Mouse (Mus musculus) testis, adult 2 months (tissue): ENCODE measurements around the gene Xrcc4. TPM values are rescaled to one million over a fixed set of nuclear protein-coding genes. Genes with fewer than 3 reads are reported as not detected.

Experiments
- H3K27ac ChIP-seq: fragments of 200-500 bp; 2 replicates; pipeline ENCODE4 v1.5.1; 2012; ENCODE audit warnings: low read depth, low read length; ENCODE audit not compliant: control insufficient read depth, insufficient read depth
- H3K27me3 ChIP-seq: fragments of 200-500 bp; 2 replicates; pipeline ENCODE4 v1.6.1; 2012; ENCODE audit warnings: mild to moderate bottlenecking, low read length, moderate library complexity; ENCODE audit not compliant: control insufficient read depth, insufficient read depth
- H3K36me3 ChIP-seq: fragments of 200-500 bp; 2 replicates; pipeline ENCODE4 v1.6.1; 2012; ENCODE audit warnings: mild to moderate bottlenecking, low read length; ENCODE audit not compliant: control insufficient read depth, insufficient read depth
- H3K4me1 ChIP-seq: fragments of 200-500 bp; 2 replicates; pipeline ENCODE4 v1.6.1; 2012; ENCODE audit warnings: low read length; ENCODE audit not compliant: control insufficient read depth, insufficient read depth
- H3K4me3 ChIP-seq: fragments of 200-500 bp; 2 replicates; pipeline ENCODE4 v1.5.1; 2012; ENCODE audit warnings: low read depth, mild to moderate bottlenecking, low read length, moderate library complexity, mixed read lengths; ENCODE audit not compliant: control insufficient read depth
- CTCF ChIP-seq: fragments of 200-500 bp; IDR thresholded peaks from 2 replicates; pipeline ENCODE4 v1.5.1; 2012; ENCODE audit warnings: low read depth, mild to moderate bottlenecking, inconsistent platforms, low read length, moderate library complexity; ENCODE audit not compliant: control insufficient read depth, insufficient read depth, insufficient replicate concordance
- POLR2A ChIP-seq: fragments of 200-500 bp; IDR thresholded peaks from 2 replicates; pipeline ENCODE4 v1.6.1; 2012; ENCODE audit warnings: low read depth, mild to moderate bottlenecking, inconsistent platforms, low read length, moderate library complexity; ENCODE audit not compliant: control insufficient read depth
- polyA plus RNA-seq: library from polyadenylated mRNA; depleted of rRNA; stranded (reverse); fragments of >200 nt; gene quantifications from 2 replicates; pipeline ENCODE4 v1.2.3, GENCODE M21; 2012

Xrcc4 gene
- polyA plus RNA-seq, 1 experiment, result 21.0 TPM

DNA sequence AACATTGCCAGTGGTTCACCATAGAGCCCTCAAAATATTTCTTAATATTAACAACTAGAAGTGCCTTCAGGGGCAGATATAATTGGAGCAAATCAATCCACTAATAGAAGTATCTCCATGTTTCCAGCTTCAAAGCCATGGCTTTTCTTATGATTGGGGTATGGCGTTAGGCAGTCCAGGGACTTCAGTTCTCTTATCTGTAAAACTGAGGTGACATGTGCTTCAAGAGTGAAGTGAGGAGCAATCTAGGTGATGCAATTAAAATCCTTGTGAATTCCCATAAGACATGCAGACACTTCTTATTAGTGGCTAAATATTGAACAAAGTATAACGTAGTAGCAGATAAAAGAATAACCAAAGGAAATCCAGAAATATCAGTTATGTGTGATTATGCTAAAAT, 238.7 kb downstream of the Xrcc4 start:
- Histone ChIP-seq H3K27me3 (no peaks in the 10 kb centered on the region), H3K27ac (no peak overlapping the region), H3K4me1 (no peaks in the 10 kb centered on the region), H3K4me3 (no peak overlapping the region), H3K36me3 (no peaks in the 10 kb centered on the region)
- TF ChIP-seq POLR2A (no peak), CTCF (no peak)

DNA sequence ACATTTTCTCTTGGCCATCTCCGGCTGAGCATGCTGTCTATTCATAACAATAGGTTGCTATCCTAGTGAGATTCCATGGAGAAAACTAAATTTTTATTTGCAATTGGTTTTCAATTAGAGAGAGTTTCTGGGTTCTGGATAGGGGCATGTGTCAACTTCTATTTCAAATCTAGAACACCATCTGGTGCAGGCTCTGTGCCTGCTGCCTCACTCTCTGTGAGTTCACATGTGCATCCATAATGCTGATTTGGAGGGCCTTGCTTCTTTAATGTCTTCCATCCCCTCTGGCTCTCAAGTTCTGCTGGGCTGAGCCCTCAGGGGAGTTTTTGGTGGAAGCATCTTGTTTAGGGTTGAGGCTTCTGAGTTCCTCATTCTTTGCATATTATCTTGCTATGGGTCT, 239.5 kb downstream of the Xrcc4 start:
- no peaks in the 10 kb centered on the region for H3K36me3 ChIP-seq
- TF ChIP-seq CTCF (no peak), POLR2A (no peak)
- H3K4me3 ChIP-seq, result no peak overlapping the region

GRCm38 (mm10) chr13:89838635-89839034, 250.8 kb downstream of the Xrcc4 start:
- Histone ChIP-seq H3K27me3 (no peaks in the 10 kb centered on the region), H3K27ac (no peak overlapping the region), H3K4me1 (no peaks in the 10 kb centered on the region), H3K4me3 (no peak overlapping the region), H3K36me3 (no peaks in the 10 kb centered on the region)
- TF ChIP-seq POLR2A (no peak), CTCF (no peak)

More for the DNA sequence above, 239.5 kb downstream of the Xrcc4 start:
- no peaks in the 10 kb centered on the region for H3K4me1 ChIP-seq
- no peaks in the 10 kb centered on the region for H3K27me3 ChIP-seq
- no peak overlapping the region for H3K27ac ChIP-seq

- TF ChIP-seq POLR2A, result no peak
- TF ChIP-seq CTCF, result no peak
- H3K36me3 ChIP-seq, result no peaks in the 10 kb centered on the region
- H3K4me3 ChIP-seq, result no peak overlapping the region
- no peak overlapping the region for H3K27ac ChIP-seq
- no peaks in the 10 kb centered on the region for H3K4me1 ChIP-seq
- no peaks in the 10 kb centered on the region for H3K27me3 ChIP-seq
Observed at GRCm38 (mm10) chr13:89834485-89834884, 254.9 kb downstream of the Xrcc4 start.

DNA sequence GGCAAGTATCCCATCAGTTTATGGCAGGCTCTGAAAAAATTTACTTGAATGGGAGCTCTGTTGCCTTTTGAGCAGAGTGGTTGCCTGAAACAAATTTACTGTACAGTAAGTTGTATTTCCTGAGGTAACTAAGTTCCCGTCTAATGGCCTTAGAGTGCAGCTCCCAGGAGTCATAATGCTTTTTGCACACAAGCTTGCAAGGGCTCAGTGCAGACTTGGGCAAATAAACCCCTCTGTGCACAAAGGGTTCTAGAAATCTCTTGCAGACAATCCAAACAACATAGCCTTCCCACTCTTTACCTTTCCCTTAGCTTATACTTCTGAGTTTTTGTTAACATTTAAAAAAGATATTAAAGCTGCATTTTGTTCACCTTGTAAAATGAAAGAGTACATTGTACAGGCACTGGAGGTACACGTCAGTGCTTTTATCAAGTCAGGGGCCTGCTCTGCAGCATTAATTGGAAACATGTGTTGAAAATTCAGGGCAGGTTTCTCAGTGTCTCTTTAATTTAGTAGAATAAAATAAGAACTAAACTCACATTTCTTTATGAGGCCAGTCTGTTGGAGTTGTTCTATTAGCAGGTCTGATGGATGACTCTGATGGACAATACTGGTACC, 256.2 kb downstream of the Xrcc4 start:
- H3K4me1 ChIP-seq, result no peaks in the 10 kb centered on the region
- no peak overlapping the region for H3K27ac ChIP-seq
- H3K4me3 ChIP-seq, result no peak overlapping the region
- H3K36me3 ChIP-seq, result no peaks in the 10 kb centered on the region
- no peaks in the 10 kb centered on the region for H3K27me3 ChIP-seq
- TF ChIP-seq CTCF, result no peak

- H3K36me3 ChIP-seq, result no peaks in the 10 kb centered on the region
- no peak for TF ChIP-seq POLR2A
- TF ChIP-seq CTCF, result no peak
- no peaks in the 10 kb centered on the region for H3K27me3 ChIP-seq
- H3K4me1 ChIP-seq, result no peaks in the 10 kb centered on the region
- no peak overlapping the region for H3K27ac ChIP-seq
- H3K4me3 ChIP-seq, result no peak overlapping the region
Observed at GRCm38 (mm10) chr13:89828429-89828970, 260.9 kb downstream of the Xrcc4 start.

GRCm38 (mm10) chr13:89827838-89828237, 261.6 kb downstream of the Xrcc4 start:
- no peak overlapping the region for H3K4me3 ChIP-seq
- no peaks in the 10 kb centered on the region for H3K4me1 ChIP-seq
- no peaks in the 10 kb centered on the region for H3K36me3 ChIP-seq
- no peak for TF ChIP-seq CTCF
- TF ChIP-seq POLR2A, result no peak
- no peak overlapping the region for H3K27ac ChIP-seq
- no peaks in the 10 kb centered on the region for H3K27me3 ChIP-seq
